Mouse (Mus musculus) heart, embryonic 16.5 days (tissue): ENCODE measurements around the gene Lhfpl4. TPM values are rescaled to one million over a fixed set of nuclear protein-coding genes. Genes with fewer than 3 reads are reported as not detected.

Source experiments
- ATAC-seq: fragments of 200-750 bp; cut with Nextera tagmentation; replicated peaks from 2 replicates; pipeline ENCODE4 v1.8.0; 2017; ENCODE audit warnings: moderate number of reproducible peaks; ENCODE audit not compliant: insufficient read depth, low FRiP score; ENCODE audit errors: extremely low read depth
- H3K27ac ChIP-seq: fragments of 300-500 bp; sonication (generic); 2 replicates; pipeline ENCODE4 v1.5.1; 2014; ENCODE audit warnings: mild to moderate bottlenecking, low read length, control low read depth, moderate library complexity
- H3K27me3 ChIP-seq: fragments of 300-500 bp; sonication (generic); 2 replicates; pipeline ENCODE4 v1.6.1; 2014; ENCODE audit warnings: low read length, mixed read lengths; ENCODE audit not compliant: control insufficient read depth, insufficient read depth
- H3K36me3 ChIP-seq: fragments of 300-500 bp; sonication (generic); 2 replicates; pipeline ENCODE4 v1.6.1; 2014; ENCODE audit not compliant: control insufficient read depth, insufficient read depth
- H3K4me1 ChIP-seq: fragments of 300-500 bp; sonication (generic); 2 replicates; pipeline ENCODE4 v1.6.1; 2014; ENCODE audit warnings: low read length, mixed read lengths; ENCODE audit not compliant: control insufficient read depth, insufficient read depth
- H3K4me2 ChIP-seq: fragments of 300-500 bp; sonication (generic); 2 replicates; pipeline ENCODE4 v1.6.1; 2014; ENCODE audit warnings: low read depth, mild to moderate bottlenecking, control low read depth, low read length
- H3K4me3 ChIP-seq: fragments of 300-500 bp; sonication (generic); 2 replicates; pipeline ENCODE4 v1.5.1; 2014; ENCODE audit warnings: mild to moderate bottlenecking, control low read depth, low read length
- H3K9ac ChIP-seq: fragments of 300-500 bp; sonication (generic); 2 replicates; pipeline ENCODE4 v1.6.1; 2014; ENCODE audit warnings: low read length, control low read depth
- H3K9me3 ChIP-seq: fragments of 300-500 bp; sonication (generic); replicated peaks from 2 replicates; pipeline ENCODE4 v1.6.1; 2016; ENCODE audit warnings: low read length; ENCODE audit not compliant: control insufficient read depth
- WGBS: fragments of 180-500 bp; shearing (Covaris S2); extraction: QIAGEN DNeasy Blood & Tissue Kit; methylation state at CpG from one replicate; pipeline ENCODE4 v1.1.7; 2014; 5-methylcytosine and 5-hydroxymethylcytosine counted together
- polyA plus RNA-seq: library from polyadenylated mRNA; unstranded; fragments of >200 nt; fragmentation: Nextera tagmentation; extraction: Ambion mirVana; gene quantifications from 2 replicates; pipeline ENCODE4 v1.2.1, GENCODE M21; 2015

The Lhfpl4 gene
- polyA plus RNA-seq, 1 experiment from 2014 or later, result 0.35 TPM

DNA sequence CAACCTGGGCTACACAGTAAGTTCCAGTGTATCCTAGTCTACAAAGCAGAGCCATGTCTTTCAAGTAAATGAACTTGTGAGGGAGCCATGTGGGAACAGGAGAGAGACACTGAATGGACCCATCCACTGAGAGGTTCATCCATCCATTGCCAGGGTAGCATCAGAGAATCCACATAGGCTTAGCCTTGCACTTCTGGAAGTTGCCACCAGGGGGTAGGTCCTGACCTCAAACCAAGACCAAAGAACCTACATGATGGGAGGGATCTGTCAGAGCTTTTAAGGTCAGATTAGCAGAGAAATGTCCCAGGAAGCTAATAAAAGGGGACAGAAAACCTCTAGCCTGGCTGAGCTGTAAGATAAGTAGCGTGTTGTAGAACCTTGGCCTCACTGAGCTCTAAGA lies 22.6 kb downstream of the Lhfpl4 start:
- H3K9me3 ChIP-seq, result 0 out of 2 replicates have a peak, but pooled peaks cover 3% of the 10 kb centered on the region
- no peaks in the 10 kb centered on the region for H3K27me3 ChIP-seq
- H3K4me1 ChIP-seq, result peaks cover under 1% of the 10 kb centered on the region
- 42% methylated on average over 1 of the region's 1 CpGs for WGBS
- H3K27ac ChIP-seq, result no peak overlapping the region
- H3K9ac ChIP-seq, result no peak overlapping the region
- ATAC-seq, result no peak
- H3K4me2 ChIP-seq, result no peak overlapping the region
- no peak overlapping the region for H3K4me3 ChIP-seq
- no peaks in the 10 kb centered on the region for H3K36me3 ChIP-seq

DNA sequence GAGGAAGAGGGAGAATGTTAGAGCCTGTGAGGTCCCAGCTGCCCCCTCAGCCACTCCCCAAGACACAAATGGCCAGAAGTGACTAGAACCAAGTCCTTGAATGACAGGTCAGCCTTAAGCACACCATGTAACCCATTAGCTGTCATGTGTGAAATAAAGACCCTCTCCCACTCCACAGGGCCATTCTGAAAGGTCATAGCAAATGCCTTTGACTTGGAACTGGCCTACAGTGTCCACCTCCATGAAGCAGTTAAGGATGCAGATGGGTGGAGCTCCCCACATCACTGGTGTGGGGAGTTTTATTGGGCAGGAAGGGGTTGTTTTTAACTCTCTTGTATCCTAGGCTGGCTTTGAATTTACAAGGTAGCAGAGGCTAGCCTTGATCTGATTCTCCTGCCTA lies 23.2 kb downstream of the Lhfpl4 start:
- Histone ChIP-seq H3K9me3 (no peaks in the 10 kb centered on the region), H3K4me2 (no peak overlapping the region), H3K9ac (no peak overlapping the region), H3K4me1 (peaks cover 7% of the 10 kb centered on the region), H3K36me3 (no peaks in the 10 kb centered on the region), H3K27ac (no peak overlapping the region), H3K27me3 (no peaks in the 10 kb centered on the region), H3K4me3 (no peak overlapping the region)
- no peak for ATAC-seq

DNA sequence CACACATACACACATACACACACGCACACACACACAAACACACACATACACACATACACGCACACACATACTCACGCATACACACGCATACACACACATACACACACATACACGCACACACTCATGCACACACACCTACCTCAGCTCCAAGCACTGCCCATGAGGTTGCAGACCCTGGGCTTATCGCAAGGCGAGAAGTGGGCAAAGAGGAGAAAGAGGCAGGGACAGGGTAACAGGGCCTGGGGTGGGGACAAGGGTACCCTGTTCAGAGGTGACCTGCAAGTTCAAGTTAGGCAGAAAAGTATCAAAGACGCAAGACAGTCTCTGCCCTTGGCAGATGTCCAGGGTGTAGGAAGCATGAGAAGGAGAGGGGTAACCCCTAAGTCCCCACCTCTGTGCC lies 24.5 kb downstream of the Lhfpl4 start:
- Histone ChIP-seq H3K4me1 (peaks cover 13% of the 10 kb centered on the region), H3K9me3 (no peaks in the 10 kb centered on the region), H3K4me2 (no peak overlapping the region), H3K4me3 (no peak overlapping the region), H3K27me3 (no peaks in the 10 kb centered on the region), H3K36me3 (no peaks in the 10 kb centered on the region), H3K27ac (no peak overlapping the region), H3K9ac (no peak overlapping the region)
- 79% methylated on average over 8 of the region's 8 CpGs for WGBS
- ATAC-seq, result no peak

DNA sequence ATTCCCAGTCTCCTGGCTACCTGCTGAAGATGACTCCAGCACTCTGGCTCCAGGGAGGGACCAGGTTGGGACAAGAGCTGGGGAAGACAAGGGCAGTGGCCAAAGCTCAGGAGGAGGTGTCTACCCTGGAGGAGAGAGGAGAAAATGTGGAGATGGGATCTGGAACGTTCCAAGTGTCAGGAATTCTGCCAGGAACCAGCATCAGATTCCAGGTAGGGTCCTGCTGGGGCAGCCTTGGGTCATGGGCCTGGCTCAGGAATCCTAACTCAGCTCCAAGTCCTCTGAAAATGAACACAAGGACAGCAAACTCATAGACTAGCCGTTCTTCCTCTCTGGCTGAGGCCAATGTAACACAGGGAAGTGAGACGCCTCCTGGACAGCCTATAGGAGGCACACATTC lies 25.3 kb downstream of the Lhfpl4 start:
- H3K4me3 ChIP-seq, result no peak overlapping the region
- H3K27me3 ChIP-seq, result no peaks in the 10 kb centered on the region
- H3K4me1 ChIP-seq, result peaks cover 13% of the 10 kb centered on the region
- no peak overlapping the region for H3K9ac ChIP-seq
- no peaks in the 10 kb centered on the region for H3K9me3 ChIP-seq
- H3K36me3 ChIP-seq, result no peaks in the 10 kb centered on the region
- H3K27ac ChIP-seq, result no peak overlapping the region
- no peak for ATAC-seq
- no peak overlapping the region for H3K4me2 ChIP-seq
- WGBS, result 47% methylated on average over 3 of the region's 3 CpGs

DNA sequence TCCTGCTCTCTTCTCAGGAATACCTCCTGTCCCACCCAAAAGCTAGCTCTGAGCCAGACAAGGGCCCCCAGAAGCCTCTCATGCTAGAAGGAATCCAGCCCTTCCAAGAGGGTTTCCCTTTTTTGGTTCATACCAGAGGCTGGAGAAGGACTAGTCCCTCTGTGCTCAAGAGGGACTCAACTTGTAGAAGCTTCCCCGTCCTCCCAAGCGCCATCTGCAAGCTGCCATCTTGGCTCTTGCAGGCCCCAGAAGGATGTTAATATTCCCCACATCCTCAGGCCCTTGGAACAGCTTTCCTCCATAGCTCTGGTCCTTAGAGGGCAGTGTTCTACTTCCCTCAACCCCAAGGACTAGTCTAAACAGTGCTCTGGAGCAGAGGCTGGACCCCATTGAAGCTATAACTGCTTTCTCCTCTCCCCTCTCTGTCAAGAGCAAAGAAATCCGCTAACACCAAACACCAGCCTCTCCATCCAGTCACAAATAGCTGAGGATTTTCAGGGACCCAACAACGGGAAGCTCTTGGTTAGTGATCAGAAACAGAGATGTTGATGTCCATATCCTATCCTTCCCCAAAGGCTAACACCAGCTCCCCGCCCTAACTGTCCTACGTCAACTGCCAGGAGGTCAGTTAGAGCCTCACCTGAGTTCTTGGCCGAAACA lies 26.7 kb downstream of the Lhfpl4 start:
- Histone ChIP-seq H3K4me2 (no peak overlapping the region), H3K27me3 (no peaks in the 10 kb centered on the region), H3K9ac (no peak overlapping the region), H3K27ac (no peak overlapping the region), H3K4me3 (no peak overlapping the region), H3K36me3 (no peaks in the 10 kb centered on the region), H3K9me3 (no peaks in the 10 kb centered on the region), H3K4me1 (peaks cover 13% of the 10 kb centered on the region)
- 85% methylated on average over 7 of the region's 7 CpGs for WGBS
- no peak for ATAC-seq

DNA sequence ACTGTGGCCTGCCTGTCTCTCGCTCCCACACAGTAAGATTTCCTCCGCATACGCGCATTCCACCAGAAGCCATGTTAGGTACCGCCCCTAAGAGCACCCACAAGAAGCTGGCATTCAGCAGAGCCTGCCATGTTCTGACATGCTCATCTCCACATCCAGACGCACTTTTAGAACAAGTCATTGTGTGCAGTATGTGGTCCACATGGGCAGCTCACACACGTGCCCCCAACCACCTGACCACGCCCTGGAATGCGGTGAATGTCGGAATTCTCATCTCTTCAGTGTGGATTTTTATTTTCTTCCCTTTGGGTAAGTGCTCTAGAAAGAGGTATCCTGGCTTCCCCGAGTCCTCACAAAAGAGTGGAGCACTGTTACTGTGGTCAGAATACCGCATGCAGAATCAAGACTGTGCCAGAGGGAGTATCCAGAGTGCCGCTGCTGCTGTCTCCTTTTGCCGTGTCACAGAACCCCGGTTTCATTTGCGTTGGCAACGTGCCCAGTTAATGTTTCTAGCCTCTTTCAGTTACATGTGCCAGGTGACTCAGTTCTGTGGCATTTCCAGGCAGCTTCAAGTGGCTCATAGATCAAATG lies 28.4 kb downstream of the Lhfpl4 start:
- ATAC-seq, result peak; percentile 71; the same call in 1 of the 2 replicates

DNA sequence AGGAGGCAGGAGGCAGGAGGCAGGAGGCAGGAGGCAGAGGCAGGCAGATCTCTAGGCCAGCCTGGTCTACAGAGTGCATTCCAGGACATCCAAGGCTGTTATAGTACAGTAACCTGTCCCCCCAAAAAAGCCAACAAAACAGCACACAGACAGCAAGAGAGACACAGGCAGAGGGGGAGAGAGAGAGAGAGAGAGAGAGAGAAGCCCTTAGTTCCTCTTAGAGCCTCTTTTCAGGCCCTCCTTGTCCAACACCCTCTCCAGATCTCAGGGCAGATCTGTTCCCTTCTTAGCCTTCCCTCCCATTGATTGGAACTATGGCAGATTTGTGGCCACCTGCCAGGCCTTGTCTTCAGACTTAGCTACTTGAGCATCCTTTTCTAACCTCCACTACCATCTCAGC lies 31.7 kb downstream of the Lhfpl4 start:
- Histone ChIP-seq H3K4me3 (no peak overlapping the region), H3K27me3 (no peaks in the 10 kb centered on the region), H3K27ac (no peak overlapping the region), H3K9ac (no peak overlapping the region), H3K36me3 (0 out of 2 replicates have a peak, but pooled peaks cover 2% of the 10 kb centered on the region), H3K9me3 (no peaks in the 10 kb centered on the region), H3K4me2 (no peak overlapping the region), H3K4me1 (peaks cover 13% of the 10 kb centered on the region)
- ATAC-seq, result no peak

More for the DNA sequence above, 28.4 kb downstream of the Lhfpl4 start:
- Histone ChIP-seq H3K27me3 (no peaks in the 10 kb centered on the region), H3K4me2 (peak overlapping the region; percentile 53), H3K9me3 (no peaks in the 10 kb centered on the region), H3K4me3 (peak overlapping the region; percentile 9), H3K27ac (no peak overlapping the region), H3K9ac (peak overlapping the region; percentile 51; the same call in 1 of the 2 replicates), H3K36me3 (no peaks in the 10 kb centered on the region), H3K4me1 (peaks cover 13% of the 10 kb centered on the region)
- 39% methylated on average over 17 of the region's 17 CpGs for WGBS

DNA sequence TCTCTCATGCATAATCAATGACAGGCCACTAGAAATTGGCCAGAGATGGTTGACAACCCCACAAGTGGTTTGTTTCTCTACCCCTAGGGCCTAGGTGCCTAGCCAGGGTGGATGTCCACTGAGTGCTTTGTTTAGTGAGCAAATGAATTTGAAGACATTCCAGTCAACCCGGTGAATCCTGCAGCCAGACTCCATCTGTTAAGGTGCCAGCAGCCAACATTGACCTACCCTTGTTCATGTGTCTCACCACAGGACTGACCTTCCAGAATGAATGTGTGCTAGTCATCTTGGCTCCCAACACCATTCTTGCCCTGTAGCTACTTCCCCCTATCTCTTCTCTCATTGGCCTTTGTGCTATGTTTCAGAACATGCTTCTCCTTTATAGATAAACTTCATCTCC lies 33.2 kb downstream of the Lhfpl4 start:
- Histone ChIP-seq H3K27me3 (no peaks in the 10 kb centered on the region), H3K36me3 (peaks cover 2% of the 10 kb centered on the region; the same call in 1 of the 2 replicates), H3K9ac (no peak overlapping the region), H3K4me1 (peaks cover 6% of the 10 kb centered on the region), H3K4me3 (no peak overlapping the region), H3K9me3 (no peaks in the 10 kb centered on the region), H3K4me2 (no peak overlapping the region), H3K27ac (no peak overlapping the region)
- no peak for ATAC-seq
- 68% methylated on average over 1 of the region's 1 CpGs for WGBS

DNA sequence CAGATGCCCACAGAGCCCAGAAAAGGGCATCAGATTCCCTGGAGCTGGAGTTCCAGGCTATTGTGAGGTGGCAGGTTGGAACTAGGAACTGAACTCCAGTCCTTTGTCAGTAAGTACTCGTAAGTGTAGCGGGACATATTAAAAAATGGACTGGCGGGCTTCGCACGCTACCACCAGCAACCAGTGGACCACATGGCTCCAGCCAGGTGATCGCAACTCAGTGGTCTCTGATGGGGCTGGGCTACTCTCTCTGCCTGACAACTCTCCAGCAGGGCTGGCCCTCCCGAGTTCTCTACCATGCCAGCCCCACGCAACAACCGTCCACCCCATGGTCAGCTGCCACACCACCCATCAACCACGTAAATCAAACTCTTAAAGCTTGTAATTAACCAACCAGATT lies 35.1 kb downstream of the Lhfpl4 start:
- Histone ChIP-seq H3K36me3 (peaks cover 7% of the 10 kb centered on the region), H3K4me1 (no peaks in the 10 kb centered on the region), H3K27ac (no peak overlapping the region), H3K4me3 (no peak overlapping the region), H3K4me2 (no peak overlapping the region), H3K27me3 (no peaks in the 10 kb centered on the region), H3K9me3 (no peaks in the 10 kb centered on the region), H3K9ac (no peak overlapping the region)
- WGBS, result 94% methylated on average over 10 of the region's 10 CpGs
- ATAC-seq, result no peak
